Mouse (Mus musculus) limb, embryonic 15.5 days (tissue): ENCODE results near the gene Garem2. TPM values are rescaled to one million over a fixed set of nuclear protein-coding genes. Genes with fewer than 3 reads are reported as not detected.
"Not testable (repeated sequence)": the region's sequence is repeated elsewhere in the genome, so short reads cannot be mapped to it uniquely, and the experiment has no call there.

Source experiments
- ATAC-seq: fragments of 200-750 bp; cut with Nextera tagmentation; 2 replicates; pipeline ENCODE4 v1.8.0; 2017; ENCODE audit warnings: low read depth, moderate TSS enrichment; ENCODE audit not compliant: insufficient number of reproducible peaks, low FRiP score, low TSS enrichment
- H3K27ac ChIP-seq: fragments of 300-500 bp; sonication (generic); 2 replicates; pipeline ENCODE4 v1.5.1; 2015; ENCODE audit warnings: moderate library complexity, mild to moderate bottlenecking, inconsistent platforms
- H3K27me3 ChIP-seq: fragments of 300-500 bp; sonication (generic); 2 replicates; pipeline ENCODE4 v1.6.1; 2015; ENCODE audit warnings: inconsistent platforms
- H3K36me3 ChIP-seq: fragments of 300-500 bp; sonication (generic); 2 replicates; pipeline ENCODE4 v1.6.1; 2015; ENCODE audit warnings: inconsistent platforms
- H3K4me1 ChIP-seq: fragments of 300-500 bp; sonication (generic); 2 replicates; pipeline ENCODE4 v1.6.1; 2015; ENCODE audit warnings: inconsistent platforms
- H3K4me2 ChIP-seq: fragments of 300-500 bp; sonication (generic); 2 replicates; pipeline ENCODE4 v1.6.1; 2015; ENCODE audit warnings: mild to moderate bottlenecking, inconsistent platforms
- H3K4me3 ChIP-seq: fragments of 300-500 bp; sonication (generic); 2 replicates; pipeline ENCODE4 v1.5.1; 2015; ENCODE audit warnings: mild to moderate bottlenecking, inconsistent platforms
- H3K9ac ChIP-seq: fragments of 300-500 bp; sonication (generic); 2 replicates; pipeline ENCODE4 v1.6.1; 2015; ENCODE audit warnings: inconsistent platforms
- H3K9me3 ChIP-seq: fragments of 300-500 bp; sonication (generic); 2 replicates; pipeline ENCODE4 v1.6.1; 2016; ENCODE audit warnings: inconsistent platforms
- WGBS: fragments of 180-500 bp; shearing (Covaris S2); methylation state at CpG from one replicate; pipeline ENCODE4 v1.1.7; 2015; 5-methylcytosine and 5-hydroxymethylcytosine counted together
- polyA plus RNA-seq: library from polyadenylated mRNA; unstranded; fragments of >200 nt; fragmentation: Nextera tagmentation; extraction: Ambion mirVana; gene quantifications from 2 replicates; pipeline ENCODE4 v1.2.1, GENCODE M21; 2015

Garem2 gene
- polyA plus RNA-seq = 0.36 and 0.41 TPM in 2 replicates

- Histone ChIP-seq H3K27me3 (peaks cover 64% of the 10 kb centered on the region), H3K4me1 (peaks cover 24% of the 10 kb centered on the region), H3K27ac (no peak within 1 kb of the TSS), H3K9me3 (no peaks in the 10 kb centered on the region; the same call in 1 of the 2 replicates), H3K9ac (0 out of 2 replicates have a peak within 1 kb of the TSS, but pooled peaks have one; percentile 39), H3K4me3 (peak within 1 kb of the TSS; percentile 52), H3K36me3 (no peaks in the 10 kb centered on the region), H3K4me2 (peak within 1 kb of the TSS; percentile 88)
- under 1% methylated on average over 64 of the region's 65 CpGs for WGBS
- ATAC-seq = no peak
Measured at GRCm38 (mm10) chr5:30104841-30105667, at the start of gene Garem2. Gene Garem2 (plus strand): TSS chr5:30105161.

GRCm38 (mm10) chr5:30058216-30058731 lies 46.7 kb upstream of the Garem2 start:
- Histone ChIP-seq H3K36me3 (peaks cover 29% of the 10 kb centered on the region), H3K9ac (no peak overlapping the region), H3K27ac (no peak overlapping the region), H3K4me1 (no peaks in the 10 kb centered on the region), H3K9me3 (no peaks in the 10 kb centered on the region), H3K4me2 (no peak overlapping the region), H3K27me3 (no peaks in the 10 kb centered on the region), H3K4me3 (no peak overlapping the region)
- no peak for ATAC-seq
- WGBS = 86% methylated on average over 6 of the region's 6 CpGs

GRCm38 (mm10) chr5:30059607-30060006 lies 45.4 kb upstream of the Garem2 start:
- not testable (repeated sequence) for H3K27ac ChIP-seq, H3K4me1 ChIP-seq, H3K4me2 ChIP-seq, H3K27me3 ChIP-seq, ATAC-seq, H3K9me3 ChIP-seq, H3K4me3 ChIP-seq, H3K9ac ChIP-seq
- peaks cover 37% of the 10 kb centered on the region for H3K36me3 ChIP-seq
- WGBS = 74% methylated on average over 5 of the region's 5 CpGs

GRCm38 (mm10) chr5:30067726-30068125 lies 37.2 kb upstream of the Garem2 start:
- H3K27me3 ChIP-seq = no peaks in the 10 kb centered on the region
- no peak for ATAC-seq
- H3K4me3 ChIP-seq = no peak overlapping the region
- 35% methylated on average over 6 of the region's 6 CpGs for WGBS
- H3K9me3 ChIP-seq = no peaks in the 10 kb centered on the region
- no peak overlapping the region for H3K4me2 ChIP-seq
- H3K27ac ChIP-seq = no peak overlapping the region
- peaks cover 11% of the 10 kb centered on the region for H3K4me1 ChIP-seq
- H3K9ac ChIP-seq = no peak overlapping the region
- peaks cover 58% of the 10 kb centered on the region for H3K36me3 ChIP-seq

GRCm38 (mm10) chr5:30071677-30072076 lies 33.3 kb upstream of the Garem2 start:
- H3K4me2 ChIP-seq = peak overlapping the region; percentile 68
- 75% methylated on average over 6 of the region's 6 CpGs for WGBS
- no peak overlapping the region for H3K27ac ChIP-seq
- H3K9me3 ChIP-seq = no peaks in the 10 kb centered on the region
- peak overlapping the region; percentile 65 for H3K4me3 ChIP-seq
- H3K9ac ChIP-seq = no peak overlapping the region
- no peak for ATAC-seq
- H3K36me3 ChIP-seq = peaks cover 39% of the 10 kb centered on the region
- peaks cover 11% of the 10 kb centered on the region for H3K4me1 ChIP-seq
- no peaks in the 10 kb centered on the region for H3K27me3 ChIP-seq

GRCm38 (mm10) chr5:30072377-30072776 lies 32.6 kb upstream of the Garem2 start:
- Histone ChIP-seq H3K9ac (peak overlapping the region; percentile 62; the same call in 1 of the 2 replicates), H3K36me3 (peaks cover 38% of the 10 kb centered on the region), H3K4me2 (peak overlapping the region; percentile 68), H3K4me3 (peak overlapping the region; percentile 65), H3K27ac (no peak overlapping the region), H3K27me3 (no peaks in the 10 kb centered on the region), H3K9me3 (no peaks in the 10 kb centered on the region), H3K4me1 (peaks cover 11% of the 10 kb centered on the region)
- WGBS = 36% methylated on average over 3 of the region's 3 CpGs
- no peak for ATAC-seq

- H3K4me1 ChIP-seq = peaks cover 11% of the 10 kb centered on the region
- H3K27me3 ChIP-seq = no peaks in the 10 kb centered on the region
- peaks cover 32% of the 10 kb centered on the region for H3K36me3 ChIP-seq
- peak within 1 kb of the TSS; percentile 84 for H3K27ac ChIP-seq
- H3K9me3 ChIP-seq = no peaks in the 10 kb centered on the region
- peak within 1 kb of the TSS; percentile 65 for H3K4me3 ChIP-seq
- H3K9ac ChIP-seq = peak within 1 kb of the TSS; percentile 62
- under 1% methylated on average over 45 of the region's 45 CpGs for WGBS
- peak within 1 kb of the TSS; percentile 68 for H3K4me2 ChIP-seq
- peak; percentile 80; the same call in 1 of the 2 replicates for ATAC-seq
Measured at GRCm38 (mm10) chr5:30072825-30073821, 31.8 kb upstream of the Garem2 start, which contains the start of gene Tyms. Gene Tyms (minus strand): TSS chr5:30073617.

GRCm38 (mm10) chr5:30092701-30093100 lies 12.3 kb upstream of the Garem2 start:
- H3K4me2 ChIP-seq = no peak overlapping the region
- no peaks in the 10 kb centered on the region for H3K36me3 ChIP-seq
- WGBS = 48% methylated on average over 13 of the region's 13 CpGs
- H3K4me3 ChIP-seq = no peak overlapping the region
- H3K9me3 ChIP-seq = no peaks in the 10 kb centered on the region
- no peaks in the 10 kb centered on the region for H3K4me1 ChIP-seq
- no peaks in the 10 kb centered on the region for H3K27me3 ChIP-seq
- H3K27ac ChIP-seq = no peak overlapping the region
- no peak for ATAC-seq
- H3K9ac ChIP-seq = no peak overlapping the region

- no peak for ATAC-seq
- Histone ChIP-seq H3K4me2 (no peak overlapping the region), H3K4me3 (no peak overlapping the region), H3K27me3 (no peaks in the 10 kb centered on the region), H3K4me1 (no peaks in the 10 kb centered on the region), H3K36me3 (no peaks in the 10 kb centered on the region), H3K9me3 (no peaks in the 10 kb centered on the region), H3K27ac (no peak overlapping the region), H3K9ac (no peak overlapping the region)
- WGBS = 40% methylated on average over 2 of the region's 2 CpGs
Measured at GRCm38 (mm10) chr5:30094399-30094798, 10.6 kb upstream of the Garem2 start.

- no peak overlapping the region for H3K4me3 ChIP-seq
- 63% methylated on average over 6 of the region's 6 CpGs for WGBS
- H3K4me2 ChIP-seq = no peak overlapping the region
Measured at GRCm38 (mm10) chr5:30095731-30096130, 9.2 kb upstream of the Garem2 start.

GRCm38 (mm10) chr5:30098260-30098659 lies 6.7 kb upstream of the Garem2 start:
- no peak for ATAC-seq
- 90% methylated on average over 1 of the region's 1 CpGs for WGBS

More at GRCm38 (mm10) chr5:30095731-30096130, 9.2 kb upstream of the Garem2 start:
- no peaks in the 10 kb centered on the region for H3K9me3 ChIP-seq
- no peaks in the 10 kb centered on the region for H3K36me3 ChIP-seq
- ATAC-seq = no peak
- no peak overlapping the region for H3K27ac ChIP-seq
- H3K4me1 ChIP-seq = no peaks in the 10 kb centered on the region
- H3K27me3 ChIP-seq = no peaks in the 10 kb centered on the region
- H3K9ac ChIP-seq = no peak overlapping the region

More at GRCm38 (mm10) chr5:30098260-30098659, 6.7 kb upstream of the Garem2 start:
- Histone ChIP-seq H3K27ac (no peak overlapping the region), H3K4me1 (no peaks in the 10 kb centered on the region), H3K4me3 (no peak overlapping the region), H3K4me2 (no peak overlapping the region), H3K9me3 (no peaks in the 10 kb centered on the region), H3K9ac (no peak overlapping the region), H3K27me3 (peaks cover 9% of the 10 kb centered on the region), H3K36me3 (no peaks in the 10 kb centered on the region)
